Mouse (Mus musculus) stomach, embryonic 15.5 days (tissue): ENCODE data around the gene Tbc1d25. TPM values are rescaled to one million over a fixed set of nuclear protein-coding genes. Genes with fewer than 3 reads are reported as not detected.
A peak's percentile ranks its signal among the peaks of the same experiment; 100 is the strongest.

Experiments
- ATAC-seq: fragments of 200-750 bp; cut with Nextera tagmentation; 2 replicates; pipeline ENCODE4 v1.8.0; 2017; ENCODE audit warnings: low read depth, moderate number of reproducible peaks, moderate TSS enrichment; ENCODE audit not compliant: insufficient read depth, low FRiP score
- H3K27ac ChIP-seq: fragments of 300-500 bp; sonication (generic); 2 replicates; pipeline ENCODE4 v1.5.1; 2015; ENCODE audit warnings: mild to moderate bottlenecking, inconsistent platforms
- H3K27me3 ChIP-seq: fragments of 300-500 bp; sonication (generic); replicated peaks from 2 replicates; pipeline ENCODE4 v1.6.1; 2015; ENCODE audit warnings: inconsistent platforms
- H3K36me3 ChIP-seq: fragments of 300-500 bp; sonication (generic); 2 replicates; pipeline ENCODE4 v1.6.1; 2015; ENCODE audit warnings: inconsistent platforms
- H3K4me1 ChIP-seq: fragments of 300-500 bp; sonication (generic); 2 replicates; pipeline ENCODE4 v1.6.1; 2015; ENCODE audit warnings: inconsistent platforms
- H3K4me2 ChIP-seq: fragments of 300-500 bp; sonication (generic); 2 replicates; pipeline ENCODE4 v1.6.1; 2015; ENCODE audit warnings: mild to moderate bottlenecking, inconsistent platforms
- H3K4me3 ChIP-seq: fragments of 300-500 bp; sonication (generic); replicated peaks from 2 replicates; pipeline ENCODE4 v1.5.1; 2015; ENCODE audit warnings: inconsistent platforms
- H3K9ac ChIP-seq: fragments of 300-500 bp; sonication (generic); 2 replicates; pipeline ENCODE4 v1.6.1; 2015; ENCODE audit warnings: inconsistent platforms
- H3K9me3 ChIP-seq: fragments of 300-500 bp; sonication (generic); 2 replicates; pipeline ENCODE4 v1.6.1; 2016; ENCODE audit warnings: inconsistent platforms
- WGBS: fragments of 180-500 bp; shearing (Covaris S2); methylation state at CpG from one replicate; pipeline ENCODE4 v1.1.7; 2015; 5-methylcytosine and 5-hydroxymethylcytosine counted together
- polyA plus RNA-seq: library from polyadenylated mRNA; unstranded; fragments of >200 nt; fragmentation: Nextera tagmentation; extraction: Ambion mirVana; gene quantifications from 2 replicates; pipeline ENCODE4 v1.2.1, GENCODE M21; 2015

Tbc1d25 gene
- polyA plus RNA-seq, result 11.9 and 12.6 TPM in 2 replicates

- no peaks in the 10 kb centered on the region; the same call in 1 of the 2 replicates for H3K4me1 ChIP-seq
- H3K27ac ChIP-seq, result peak within 1 kb of the TSS; percentile 69
- H3K4me2 ChIP-seq, result peak within 1 kb of the TSS; percentile 54
- ATAC-seq, result peak; percentile 97
- no peaks in the 10 kb centered on the region for H3K9me3 ChIP-seq
- 14% methylated on average over 54 of the region's 56 CpGs for WGBS
- H3K27me3 ChIP-seq, result no peaks in the 10 kb centered on the region
- H3K4me3 ChIP-seq, result peak within 1 kb of the TSS; percentile 64
- peak within 1 kb of the TSS; percentile 39; the same call in 1 of the 2 replicates for H3K9ac ChIP-seq
- H3K36me3 ChIP-seq, result no peaks in the 10 kb centered on the region
Observed at GRCm38 (mm10) chrX:8175504-8176385, at the start of gene Tbc1d25. Gene Tbc1d25, minus strand, starts transcription at chrX:8176181.

DNA sequence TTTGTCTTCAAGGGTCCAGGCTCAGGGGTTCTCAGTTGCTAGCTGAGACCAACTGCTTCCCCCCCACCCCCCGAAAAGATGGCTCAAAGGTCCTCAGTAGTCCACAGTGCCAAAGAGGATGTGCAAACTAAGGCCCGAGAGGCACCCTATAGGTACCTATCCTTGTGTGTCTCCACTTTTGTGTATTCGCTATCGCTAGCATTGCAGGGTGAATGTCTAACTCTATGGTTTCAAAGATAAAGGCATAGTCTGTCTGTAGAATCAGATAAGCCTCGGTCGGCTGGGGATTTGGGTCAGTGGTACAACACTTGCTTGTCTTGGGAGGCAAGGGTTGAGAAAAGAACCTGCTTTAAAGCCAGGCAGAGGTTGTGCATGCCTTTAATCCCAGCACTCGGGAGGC is 47.5 kb upstream of the Tbc1d25 start:
- Histone ChIP-seq H3K4me1 (no peaks in the 10 kb centered on the region), H3K36me3 (no peaks in the 10 kb centered on the region), H3K9ac (no peak overlapping the region), H3K4me2 (no peak overlapping the region), H3K4me3 (no peak overlapping the region), H3K27me3 (no peaks in the 10 kb centered on the region), H3K9me3 (no peaks in the 10 kb centered on the region), H3K27ac (no peak overlapping the region)
- 83% methylated on average over 7 of the region's 7 CpGs for WGBS
- ATAC-seq, result no peak

DNA sequence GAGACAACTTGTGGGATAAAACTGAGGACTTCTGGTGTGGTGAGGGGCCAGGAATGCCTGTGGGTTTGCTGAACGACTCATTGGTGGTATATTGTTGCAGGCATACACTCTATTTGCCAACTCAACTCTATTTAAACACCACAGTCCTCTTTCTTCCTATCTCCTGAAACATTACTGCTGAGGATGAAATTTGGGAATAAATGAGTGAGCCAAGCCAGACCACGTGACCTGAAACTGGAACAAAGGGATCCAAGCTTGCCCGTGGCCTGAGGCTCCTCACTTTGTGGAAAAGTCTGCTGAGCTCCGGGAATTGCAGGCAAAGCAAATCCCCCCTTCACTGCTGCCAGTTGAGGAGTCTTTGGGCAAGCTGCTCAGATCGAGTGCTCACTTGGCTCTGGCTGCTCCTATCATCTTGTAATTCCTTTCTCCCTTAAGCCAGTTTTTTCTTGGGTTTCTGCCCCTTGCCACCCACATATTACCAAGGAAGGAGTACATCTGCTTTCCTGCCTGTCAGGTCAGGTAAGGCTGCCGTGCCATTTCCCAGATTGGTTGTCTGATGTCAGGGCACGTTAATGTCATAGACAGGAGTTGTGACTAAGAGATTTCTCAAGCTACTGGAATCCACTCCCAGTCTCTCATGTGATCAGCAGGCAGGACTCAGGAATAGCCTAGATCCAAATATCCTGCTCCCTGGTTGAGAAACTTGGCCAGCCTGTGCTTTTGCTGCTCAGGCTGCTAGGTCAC is 46.9 kb upstream of the Tbc1d25 start:
- no peaks in the 10 kb centered on the region for H3K27me3 ChIP-seq
- no peak overlapping the region for H3K4me2 ChIP-seq
- no peaks in the 10 kb centered on the region for H3K4me1 ChIP-seq
- H3K27ac ChIP-seq, result no peak overlapping the region
- ATAC-seq, result no peak
- H3K36me3 ChIP-seq, result no peaks in the 10 kb centered on the region
- no peak overlapping the region for H3K9ac ChIP-seq
- WGBS, result 56% methylated on average over 7 of the region's 7 CpGs
- no peak overlapping the region for H3K4me3 ChIP-seq
- no peaks in the 10 kb centered on the region for H3K9me3 ChIP-seq

GRCm38 (mm10) chrX:8222296-8222677 is 46.3 kb upstream of the Tbc1d25 start:
- Histone ChIP-seq H3K27me3 (no peaks in the 10 kb centered on the region), H3K36me3 (no peaks in the 10 kb centered on the region), H3K27ac (no peak overlapping the region), H3K4me2 (no peak overlapping the region), H3K4me1 (no peaks in the 10 kb centered on the region), H3K4me3 (no peak overlapping the region), H3K9ac (no peak overlapping the region), H3K9me3 (no peaks in the 10 kb centered on the region)
- ATAC-seq, result no peak
- 58% methylated on average over 3 of the region's 3 CpGs for WGBS

DNA sequence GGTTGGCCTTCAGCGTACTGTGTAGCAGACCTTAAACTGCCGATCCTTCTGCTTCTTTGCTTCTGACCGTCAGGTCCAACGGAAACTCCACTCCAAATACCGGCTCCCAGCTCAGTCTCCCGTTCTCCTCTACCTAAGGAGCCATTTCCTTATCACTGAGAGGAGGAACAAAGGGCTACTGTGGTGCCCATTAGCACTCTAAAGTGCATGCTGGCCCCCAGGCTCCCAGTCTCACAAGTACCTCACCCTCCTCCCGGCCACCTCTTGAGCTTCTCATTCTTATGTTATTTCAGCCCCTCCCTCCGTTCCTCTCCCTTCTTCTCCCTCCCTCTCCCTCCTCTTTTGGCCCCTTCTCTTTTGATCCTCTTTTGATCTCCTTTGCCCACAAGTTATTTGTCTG is 43.7 kb upstream of the Tbc1d25 start:
- Histone ChIP-seq H3K9ac (no peak overlapping the region), H3K4me1 (no peaks in the 10 kb centered on the region), H3K27me3 (no peaks in the 10 kb centered on the region), H3K9me3 (no peaks in the 10 kb centered on the region), H3K4me2 (no peak overlapping the region), H3K36me3 (no peaks in the 10 kb centered on the region), H3K4me3 (no peak overlapping the region), H3K27ac (no peak overlapping the region)
- 37% methylated on average over 8 of the region's 8 CpGs for WGBS
- ATAC-seq, result no peak

GRCm38 (mm10) chrX:8218114-8218513 is 42.1 kb upstream of the Tbc1d25 start:
- Histone ChIP-seq H3K36me3 (no peaks in the 10 kb centered on the region), H3K27me3 (no peaks in the 10 kb centered on the region), H3K9ac (no peak overlapping the region), H3K27ac (no peak overlapping the region), H3K4me1 (no peaks in the 10 kb centered on the region), H3K9me3 (no peaks in the 10 kb centered on the region), H3K4me3 (no peak overlapping the region), H3K4me2 (no peak overlapping the region)
- 43% methylated on average over 2 of the region's 2 CpGs for WGBS
- ATAC-seq, result no peak

- WGBS, result 54% methylated on average over 6 of the region's 6 CpGs
- no peak overlapping the region for H3K27ac ChIP-seq
- no peaks in the 10 kb centered on the region for H3K27me3 ChIP-seq
- H3K4me2 ChIP-seq, result no peak overlapping the region
- H3K36me3 ChIP-seq, result no peaks in the 10 kb centered on the region
- H3K9ac ChIP-seq, result no peak overlapping the region
- H3K4me1 ChIP-seq, result no peaks in the 10 kb centered on the region
- H3K9me3 ChIP-seq, result no peaks in the 10 kb centered on the region
- H3K4me3 ChIP-seq, result no peak overlapping the region
- ATAC-seq, result no peak
Observed at GRCm38 (mm10) chrX:8217383-8217782, 41.4 kb upstream of the Tbc1d25 start.

DNA sequence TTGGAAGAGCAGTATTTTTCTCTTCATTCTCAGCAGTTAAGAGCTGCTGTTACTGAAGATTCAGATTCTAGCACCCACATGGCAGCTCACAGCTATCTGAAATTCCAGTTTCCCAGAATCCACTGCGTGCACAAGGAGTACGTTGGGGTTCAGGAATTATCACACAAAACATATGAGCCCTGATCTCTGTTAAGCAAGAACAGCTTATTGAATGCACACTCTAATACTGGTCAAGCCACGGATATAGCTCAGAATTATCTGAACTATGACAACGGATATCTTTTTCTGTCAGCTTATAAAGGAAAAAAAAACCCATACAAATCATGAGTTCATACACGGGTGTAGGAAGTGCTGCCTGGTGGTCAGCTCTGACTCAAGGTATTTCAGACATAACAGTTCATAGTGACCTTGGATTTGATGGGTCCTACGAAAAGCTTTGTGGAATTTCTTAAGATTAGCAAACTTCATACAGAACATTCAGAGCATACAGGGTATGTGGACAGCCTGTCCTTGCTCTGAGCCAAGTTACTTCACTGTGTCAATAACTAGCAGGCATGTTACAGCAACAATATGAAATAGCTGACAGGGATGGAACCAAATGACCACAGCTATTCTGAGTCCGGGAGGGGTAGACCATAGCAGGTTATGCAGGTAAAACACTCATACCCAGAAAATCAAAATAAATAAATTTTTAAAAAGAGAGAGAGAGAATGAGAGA is 35.7 kb upstream of the Tbc1d25 start:
- Histone ChIP-seq H3K4me2 (no peak overlapping the region), H3K27me3 (no peaks in the 10 kb centered on the region), H3K9ac (no peak overlapping the region), H3K27ac (no peak overlapping the region), H3K9me3 (no peaks in the 10 kb centered on the region), H3K4me3 (no peak overlapping the region), H3K4me1 (no peaks in the 10 kb centered on the region), H3K36me3 (no peaks in the 10 kb centered on the region)
- WGBS, result 75% methylated on average over 7 of the region's 7 CpGs
- no peak for ATAC-seq

GRCm38 (mm10) chrX:8209720-8210119 is 33.7 kb upstream of the Tbc1d25 start:
- H3K27ac ChIP-seq, result no peak overlapping the region
- H3K4me3 ChIP-seq, result no peak overlapping the region
- no peak overlapping the region for H3K9ac ChIP-seq
- WGBS, result 49% methylated on average over 2 of the region's 2 CpGs
- H3K4me2 ChIP-seq, result no peak overlapping the region
- no peaks in the 10 kb centered on the region for H3K9me3 ChIP-seq
- no peaks in the 10 kb centered on the region for H3K4me1 ChIP-seq
- H3K36me3 ChIP-seq, result no peaks in the 10 kb centered on the region
- no peaks in the 10 kb centered on the region for H3K27me3 ChIP-seq
- ATAC-seq, result no peak

DNA sequence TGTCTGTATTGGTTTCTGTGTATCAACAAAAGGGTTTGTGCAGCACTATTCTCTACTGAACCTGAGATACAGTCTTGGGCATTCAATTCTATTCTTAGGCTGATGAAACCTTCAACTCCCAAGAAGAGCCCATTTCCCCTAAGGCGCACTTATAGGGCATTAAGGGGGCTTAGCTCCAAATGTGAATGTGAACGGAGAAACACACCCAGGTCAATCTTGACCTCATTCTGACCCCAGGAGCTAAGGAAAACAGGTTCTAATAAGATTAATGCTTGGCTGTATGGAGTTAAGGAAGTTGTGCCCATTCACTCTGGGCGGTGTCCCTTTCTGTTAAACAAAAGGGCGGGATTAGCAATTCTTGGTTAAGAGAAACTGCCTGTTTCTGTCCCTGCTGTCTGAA is 31.2 kb upstream of the Tbc1d25 start:
- Histone ChIP-seq H3K4me3 (no peak overlapping the region), H3K4me1 (no peaks in the 10 kb centered on the region), H3K9me3 (no peaks in the 10 kb centered on the region), H3K4me2 (peak overlapping the region; percentile 59; the same call in 1 of the 2 replicates), H3K27me3 (no peaks in the 10 kb centered on the region), H3K36me3 (no peaks in the 10 kb centered on the region), H3K9ac (no peak overlapping the region), H3K27ac (no peak overlapping the region)
- 23% methylated on average over 4 of the region's 4 CpGs for WGBS
- no peak for ATAC-seq

GRCm38 (mm10) chrX:8206694-8207197 is 30.8 kb upstream of the Tbc1d25 start:
- H3K9me3 ChIP-seq, result no peaks in the 10 kb centered on the region
- H3K36me3 ChIP-seq, result no peaks in the 10 kb centered on the region
- ATAC-seq, result peak; percentile 28; the same call in 1 of the 2 replicates
- no peaks in the 10 kb centered on the region for H3K4me1 ChIP-seq
- peak overlapping the region; percentile 59 for H3K4me2 ChIP-seq
- H3K27ac ChIP-seq, result peak overlapping the region; percentile 59; the same call in 1 of the 2 replicates
- WGBS, result 16% methylated on average over 11 of the region's 11 CpGs
- H3K4me3 ChIP-seq, result peak overlapping the region; percentile 53
- H3K9ac ChIP-seq, result no peak overlapping the region
- H3K27me3 ChIP-seq, result no peaks in the 10 kb centered on the region
